Mouse (Mus musculus): ENCODE measurements around the gene Mok. TPM values are rescaled to one million over a fixed set of nuclear protein-coding genes. Genes with fewer than 3 reads are reported as not detected.

Mok gene
- total RNA-seq, 1 experiment from 2014 or later, result not detected

GRCm38 (mm10) chr12:110813624-110814023 is 27.1 kb downstream of the Mok start:
- ATAC-seq (replicated peaks; ENCODE audit: low read depth, poor library complexity, severe bottlenecking), result no peak

- ATAC-seq (replicated peaks; ENCODE audit: low read depth, poor library complexity, severe bottlenecking), result peak; percentile 69
Observed at GRCm38 (mm10) chr12:110813132-110813531, 27.6 kb downstream of the Mok start.

GRCm38 (mm10) chr12:110808848-110809247 is 31.9 kb downstream of the Mok start:
- ATAC-seq (replicated peaks; ENCODE audit: low read depth, poor library complexity, severe bottlenecking), result no peak

GRCm38 (mm10) chr12:110808430-110808829 is 32.3 kb downstream of the Mok start:
- ATAC-seq (replicated peaks; ENCODE audit: low read depth, poor library complexity, severe bottlenecking), result no peak

DNA sequence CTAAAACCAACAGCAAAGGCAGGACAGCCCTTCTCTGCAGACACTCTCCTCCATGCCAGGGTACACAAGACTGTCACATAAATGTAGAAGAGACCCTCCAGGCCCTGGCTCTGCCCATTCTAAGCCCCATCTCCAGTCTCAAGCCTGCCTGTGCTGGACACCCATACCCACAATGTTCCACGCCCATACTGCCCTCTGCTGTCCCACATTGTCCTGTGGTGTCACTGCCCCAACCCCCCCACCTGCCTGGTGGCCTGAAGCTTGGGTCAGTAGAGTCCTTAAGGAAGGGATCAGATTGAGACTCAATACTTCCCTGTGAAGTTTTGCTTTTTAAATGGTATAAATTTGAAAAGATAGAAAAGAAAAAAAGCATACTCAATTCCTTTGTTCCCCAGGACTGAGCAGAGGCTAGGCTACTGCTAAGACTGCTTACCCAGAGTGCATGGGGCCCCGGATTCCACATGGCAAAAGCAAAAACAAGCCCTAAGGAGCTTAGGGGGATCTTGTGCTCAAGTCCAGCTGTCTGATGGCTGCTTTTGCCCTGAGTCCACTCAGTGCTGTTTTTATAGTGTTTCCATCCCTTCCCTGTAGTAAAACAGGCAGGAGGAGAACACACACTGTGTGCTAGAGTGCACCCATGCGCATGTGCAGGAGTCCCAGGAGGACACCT is 34.3 kb downstream of the Mok start:
- ATAC-seq (replicated peaks; ENCODE audit: low read depth, poor library complexity, severe bottlenecking), result no peak

DNA sequence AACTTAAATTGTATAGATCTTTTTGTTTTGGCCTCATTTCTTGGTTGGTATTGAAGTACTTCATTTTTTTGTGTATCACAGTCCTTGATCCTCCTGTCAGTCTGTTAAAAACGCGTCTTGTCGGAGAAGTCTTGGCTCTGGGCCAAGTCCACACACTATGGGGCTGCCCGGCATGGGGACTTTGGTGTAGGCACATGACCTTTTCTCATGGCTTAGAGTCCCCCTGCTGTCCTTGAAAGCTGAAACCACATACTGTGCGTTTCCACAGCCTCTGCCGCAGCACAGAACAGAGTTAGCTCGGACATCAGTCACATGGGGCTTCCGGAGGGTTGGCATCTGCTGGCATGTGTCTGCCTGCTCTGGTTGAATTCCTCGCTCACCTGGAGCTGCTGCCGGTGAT is 36.5 kb downstream of the Mok start:
- no peak for ATAC-seq (replicated peaks; ENCODE audit: low read depth, poor library complexity, severe bottlenecking)

- ATAC-seq (replicated peaks; ENCODE audit: low read depth, poor library complexity, severe bottlenecking), result no peak
Observed at GRCm38 (mm10) chr12:110802674-110803297, 38.0 kb downstream of the Mok start.

DNA sequence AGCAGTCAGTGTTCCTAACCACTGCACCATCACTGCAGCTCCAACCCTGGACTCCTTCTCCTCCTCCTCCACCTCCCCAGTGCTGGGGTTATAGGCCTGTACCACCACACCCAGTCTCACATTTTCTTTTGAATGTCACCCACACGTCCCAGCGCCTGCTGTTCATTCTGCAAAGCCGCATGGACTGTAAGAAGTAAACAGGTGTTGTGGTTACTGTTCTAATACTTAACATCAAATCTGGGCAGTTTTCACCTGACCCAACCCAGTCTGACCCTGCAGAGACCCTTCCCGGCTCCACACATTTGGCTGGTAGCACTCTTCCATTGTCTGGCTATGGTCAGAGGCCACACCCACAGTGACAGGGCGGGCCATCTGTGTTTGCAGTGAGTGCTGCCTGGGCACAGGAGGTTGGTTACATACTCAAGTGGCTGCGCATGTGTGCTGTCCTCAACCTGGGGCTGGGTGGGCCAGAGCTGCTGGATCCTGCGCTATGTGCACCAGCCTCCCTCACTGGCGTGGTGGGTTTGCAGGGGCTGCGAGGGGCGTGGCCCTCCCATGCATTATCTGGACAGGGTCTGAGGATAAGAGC is 38.8 kb downstream of the Mok start:
- no peak for ATAC-seq (replicated peaks; ENCODE audit: low read depth, poor library complexity, severe bottlenecking)

GRCm38 (mm10) chr12:110799226-110799625 is 41.5 kb downstream of the Mok start:
- no peak for ATAC-seq (replicated peaks; ENCODE audit: low read depth, poor library complexity, severe bottlenecking)

GRCm38 (mm10) chr12:110797842-110798431 is 42.8 kb downstream of the Mok start:
- ATAC-seq (replicated peaks; ENCODE audit: low read depth, poor library complexity, severe bottlenecking), result no peak

- no peak for ATAC-seq (replicated peaks; ENCODE audit: low read depth, poor library complexity, severe bottlenecking)
Observed at GRCm38 (mm10) chr12:110797202-110797601, 43.5 kb downstream of the Mok start.

GRCm38 (mm10) chr12:110796748-110797147 is 44.0 kb downstream of the Mok start:
- ATAC-seq (replicated peaks; ENCODE audit: low read depth, poor library complexity, severe bottlenecking), result no peak

DNA sequence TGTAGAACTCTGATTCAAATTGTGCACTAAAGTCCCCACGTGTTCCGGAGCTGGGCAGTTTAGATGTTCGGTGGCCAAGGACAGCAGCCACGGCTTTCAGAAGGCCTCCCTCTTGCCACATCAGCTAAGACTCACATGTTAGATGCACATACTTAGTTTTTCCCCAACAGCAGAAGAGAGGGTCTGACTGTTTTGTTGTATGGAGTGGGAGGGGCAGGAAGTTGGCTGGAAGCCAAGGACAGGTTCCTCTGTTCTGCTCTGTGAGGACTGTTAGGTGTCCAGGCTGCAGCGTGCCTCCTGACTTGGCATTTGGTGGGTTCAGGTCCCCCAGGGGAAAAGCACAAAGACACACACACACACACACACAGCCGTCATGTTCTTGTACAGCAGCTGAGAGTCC is 45.7 kb downstream of the Mok start:
- ATAC-seq (replicated peaks; ENCODE audit: low read depth, poor library complexity, severe bottlenecking), result no peak

- ATAC-seq (replicated peaks; ENCODE audit: low read depth, poor library complexity, severe bottlenecking), result no peak
Observed at GRCm38 (mm10) chr12:110791026-110791425, 49.7 kb downstream of the Mok start.

DNA sequence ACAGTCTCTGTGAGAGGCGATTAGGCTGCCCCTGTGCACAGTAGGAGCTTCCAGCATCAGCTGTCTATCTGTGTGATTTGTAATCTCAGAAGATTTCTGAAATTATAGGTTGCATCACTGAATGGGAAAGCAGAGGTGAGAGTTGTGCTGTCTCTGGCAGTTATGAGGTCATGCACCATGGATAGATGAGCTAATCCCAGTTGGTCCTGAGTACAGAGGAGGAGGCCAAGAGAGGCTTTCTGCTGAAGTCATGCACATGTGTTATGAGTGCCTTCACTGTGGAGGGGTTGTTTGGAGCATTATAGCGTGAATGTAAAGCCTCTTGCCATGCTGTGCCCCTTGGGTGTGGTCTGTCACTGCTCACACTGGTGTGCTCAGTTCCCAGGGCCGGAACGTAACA is 50.2 kb downstream of the Mok start:
- no peak for ATAC-seq (replicated peaks; ENCODE audit: low read depth, poor library complexity, severe bottlenecking)

GRCm38 (mm10) chr12:110786243-110786642 is 54.5 kb downstream of the Mok start:
- no peak for ATAC-seq (replicated peaks; ENCODE audit: low read depth, poor library complexity, severe bottlenecking)

DNA sequence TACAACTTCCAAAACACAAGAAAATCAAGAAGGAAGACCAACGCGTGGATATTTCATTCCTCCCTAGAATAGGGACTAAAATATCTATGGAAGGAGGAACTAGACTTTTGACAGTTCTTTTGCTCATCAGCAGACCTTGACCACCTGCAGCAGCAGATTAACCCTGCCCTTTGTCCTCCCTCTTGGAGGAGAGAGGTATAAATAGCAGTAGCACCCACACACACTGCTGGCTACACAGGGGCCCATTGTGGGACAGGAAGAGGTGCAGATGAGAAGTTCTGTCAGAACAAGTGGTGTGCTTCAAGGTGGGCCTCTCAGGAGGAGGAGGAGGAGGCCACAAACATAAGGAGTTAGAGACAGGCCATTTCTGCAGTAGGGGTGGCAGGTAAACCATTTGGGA is 56.5 kb downstream of the Mok start:
- ATAC-seq (replicated peaks; ENCODE audit: low read depth, poor library complexity, severe bottlenecking), result no peak

DNA sequence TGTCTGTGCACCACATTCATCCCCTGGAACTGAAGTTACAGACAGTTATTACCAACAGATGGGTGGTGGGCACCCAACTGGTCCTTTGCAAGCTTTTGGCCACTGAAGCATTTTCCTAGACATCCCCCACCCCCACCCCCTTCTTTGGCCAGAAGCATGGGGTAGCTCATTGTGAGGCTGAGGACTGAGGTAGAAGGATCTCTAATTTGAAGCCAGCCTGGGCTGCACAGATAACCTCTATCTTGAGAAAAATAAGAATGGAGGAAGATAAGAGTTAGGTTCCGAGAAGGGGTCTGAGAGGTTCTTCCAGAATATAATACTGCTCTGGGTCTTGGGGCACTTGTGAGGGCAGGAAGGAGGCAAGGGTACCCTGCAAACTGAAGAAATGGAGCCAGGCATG is 58.5 kb downstream of the Mok start:
- ATAC-seq (replicated peaks; ENCODE audit: low read depth, poor library complexity, severe bottlenecking), result no peak

DNA sequence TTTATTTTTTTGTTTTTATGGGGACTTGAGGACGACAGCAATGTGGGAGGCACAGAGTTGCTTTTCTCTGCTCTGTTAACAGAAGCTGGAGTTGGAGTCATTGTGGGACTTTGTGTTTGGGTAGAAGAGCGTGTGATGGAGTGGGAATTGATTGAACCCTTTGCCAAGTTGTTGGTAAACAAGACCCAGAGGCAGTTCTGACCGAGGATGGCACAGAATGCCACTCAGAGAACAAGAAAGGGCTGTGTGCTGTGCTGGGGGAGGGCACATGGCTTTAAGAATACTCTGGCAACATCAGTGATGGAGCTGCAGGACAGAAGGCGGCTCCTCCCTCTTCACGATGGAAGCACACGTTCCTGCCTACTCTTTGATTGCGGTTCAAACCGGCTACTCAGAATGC is 59.6 kb downstream of the Mok start:
- no peak for ATAC-seq (replicated peaks; ENCODE audit: low read depth, poor library complexity, severe bottlenecking)

DNA sequence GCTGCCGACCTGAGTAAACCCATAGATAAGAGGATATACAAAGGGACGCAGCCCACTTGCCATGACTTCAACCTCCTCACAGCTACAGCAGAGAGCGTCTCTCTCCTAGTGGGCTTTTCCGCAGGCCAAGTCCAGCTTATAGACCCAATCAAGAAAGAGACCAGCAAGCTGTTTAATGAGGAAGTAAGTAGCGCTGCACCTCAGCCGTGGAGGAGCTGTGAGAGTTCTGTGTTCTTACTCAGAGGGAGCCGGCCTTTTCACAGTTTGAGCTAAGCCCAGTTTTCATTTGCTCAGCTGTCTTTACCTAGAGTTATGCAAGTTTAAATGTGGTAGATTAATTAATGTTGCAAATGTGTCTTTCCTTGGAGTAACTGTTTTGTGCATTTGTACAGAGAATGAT is 61.4 kb downstream of the Mok start:
- ATAC-seq (replicated peaks; ENCODE audit: low read depth, poor library complexity, severe bottlenecking), result no peak

- ATAC-seq (replicated peaks; ENCODE audit: low read depth, poor library complexity, severe bottlenecking), result peak; percentile 81
Observed at GRCm38 (mm10) chr12:110777853-110778252, 62.9 kb downstream of the Mok start.

Data from common myeloid progenitor, adult 5-6 weeks (primary cell).